Mouse (Mus musculus) embryonic facial prominence, embryonic 14.5 days (tissue): ENCODE measurements around the gene Ndnf. TPM values are rescaled to one million over a fixed set of nuclear protein-coding genes. Genes with fewer than 3 reads are reported as not detected.

Experiments used
- ATAC-seq: fragments of 200-750 bp; cut with Nextera tagmentation; 2 replicates; pipeline ENCODE4 v1.8.0; 2017; ENCODE audit warnings: low read depth, moderate number of reproducible peaks, moderate TSS enrichment
- DNase-seq: peaks from one replicate; pipeline ENCODE4 v3.0.0-alpha.2; 2015; ENCODE audit warnings: low spot score
- H3K27ac ChIP-seq: fragments of 300-500 bp; sonication (generic); replicated peaks from 2 replicates; pipeline ENCODE4 v1.5.1; 2014; ENCODE audit warnings: low read depth, mild to moderate bottlenecking, low read length, moderate library complexity
- H3K27me3 ChIP-seq: fragments of 300-500 bp; sonication (generic); replicated peaks from 2 replicates; pipeline ENCODE4 v1.6.1; 2014; ENCODE audit warnings: low read length; ENCODE audit not compliant: control insufficient read depth, insufficient read depth
- H3K36me3 ChIP-seq: fragments of 300-500 bp; sonication (generic); 2 replicates; pipeline ENCODE4 v1.6.1; 2014; ENCODE audit warnings: low read length, mixed read lengths; ENCODE audit not compliant: control insufficient read depth, insufficient read depth
- H3K4me1 ChIP-seq: fragments of 300-500 bp; sonication (generic); 2 replicates; pipeline ENCODE4 v1.6.1; 2014; ENCODE audit warnings: antibody characterized with exemption, low read length; ENCODE audit not compliant: control insufficient read depth, insufficient read depth
- H3K4me2 ChIP-seq: fragments of 300-500 bp; sonication (generic); 2 replicates; pipeline ENCODE4 v1.6.1; 2014; ENCODE audit warnings: low read depth, mild to moderate bottlenecking, low read length, moderate library complexity, mixed read lengths
- H3K4me3 ChIP-seq: fragments of 300-500 bp; sonication (generic); 2 replicates; pipeline ENCODE4 v1.5.1; 2014; ENCODE audit warnings: low read depth, mild to moderate bottlenecking, low read length
- H3K9ac ChIP-seq: fragments of 300-500 bp; sonication (generic); 2 replicates; pipeline ENCODE4 v1.6.1; 2014; ENCODE audit warnings: low read depth, mild to moderate bottlenecking, low read length, moderate library complexity, mixed read lengths
- H3K9me3 ChIP-seq: fragments of 300-500 bp; sonication (generic); 2 replicates; pipeline ENCODE4 v1.6.1; 2016; ENCODE audit warnings: low read length; ENCODE audit not compliant: control insufficient read depth
- WGBS: fragments of 180-500 bp; shearing (Covaris S2); extraction: QIAGEN DNeasy Blood & Tissue Kit; methylation state at CpG from one replicate; pipeline ENCODE4 v1.1.7; 2014; 5-methylcytosine and 5-hydroxymethylcytosine counted together
- polyA plus RNA-seq: library from polyadenylated mRNA; unstranded; fragments of >200 nt; fragmentation: Nextera tagmentation; extraction: Ambion mirVana; gene quantifications from 2 replicates; pipeline ENCODE4 v1.2.1, GENCODE M21; 2014

Gene Ndnf
- 11.3 and 12.3 TPM in 2 replicates for polyA plus RNA-seq

GRCm38 (mm10) chr6:65671451-65671850, at the start of gene Ndnf:
Gene Ndnf (plus strand): TSS chr6:65671590.
- no peaks in the 10 kb centered on the region for H3K9me3 ChIP-seq
- peak within 1 kb of the TSS; percentile 73 for H3K9ac ChIP-seq
- peak within 1 kb of the TSS; percentile 89 for H3K4me2 ChIP-seq
- no peaks in the 10 kb centered on the region for H3K27me3 ChIP-seq
- WGBS, result 2% methylated on average over 15 of the region's 45 CpGs
- peak within 1 kb of the TSS; percentile 71 for H3K27ac ChIP-seq
- ATAC-seq (peak; percentile 93), DNase-seq (peak; percentile 90)
- no peaks in the 10 kb centered on the region for H3K36me3 ChIP-seq
- H3K4me1 ChIP-seq, result peaks cover 2% of the 10 kb centered on the region; the same call in 1 of the 2 replicates
- H3K4me3 ChIP-seq, result peak within 1 kb of the TSS; percentile 67

- Histone ChIP-seq H3K4me1 (no peaks in the 10 kb centered on the region), H3K36me3 (no peaks in the 10 kb centered on the region), H3K27ac (no peak overlapping the region), H3K4me2 (no peak overlapping the region), H3K9ac (no peak overlapping the region), H3K9me3 (no peaks in the 10 kb centered on the region), H3K27me3 (no peaks in the 10 kb centered on the region), H3K4me3 (no peak overlapping the region)
- DNase-seq (peak; percentile 52), ATAC-seq (no peak)
- 58% methylated on average over 3 of the region's 3 CpGs for WGBS
Measured at GRCm38 (mm10) chr6:65623016-65623715, 48.2 kb upstream of the Ndnf start.

GRCm38 (mm10) chr6:65630578-65630977, 40.8 kb upstream of the Ndnf start:
- Histone ChIP-seq H3K4me2 (no peak overlapping the region), H3K9ac (no peak overlapping the region), H3K27ac (no peak overlapping the region), H3K4me3 (no peak overlapping the region), H3K9me3 (no peaks in the 10 kb centered on the region), H3K36me3 (no peaks in the 10 kb centered on the region), H3K4me1 (no peaks in the 10 kb centered on the region), H3K27me3 (no peaks in the 10 kb centered on the region)
- 87% methylated on average over 2 of the region's 2 CpGs for WGBS
- DNase-seq (no peak), ATAC-seq (no peak)

- Histone ChIP-seq H3K4me3 (no peak overlapping the region), H3K9ac (no peak overlapping the region), H3K36me3 (no peaks in the 10 kb centered on the region), H3K27me3 (no peaks in the 10 kb centered on the region), H3K9me3 (no peaks in the 10 kb centered on the region), H3K4me2 (no peak overlapping the region), H3K27ac (no peak overlapping the region), H3K4me1 (no peaks in the 10 kb centered on the region)
- DNase-seq, result no peak
- ATAC-seq, result no peak
- 77% methylated on average over 5 of the region's 5 CpGs for WGBS
Measured at GRCm38 (mm10) chr6:65632184-65632583, 39.2 kb upstream of the Ndnf start.

GRCm38 (mm10) chr6:65642431-65642830, 29.0 kb upstream of the Ndnf start:
- no peaks in the 10 kb centered on the region for H3K27me3 ChIP-seq
- ATAC-seq (no peak), DNase-seq (no peak)
- peaks cover 10% of the 10 kb centered on the region for H3K9me3 ChIP-seq
- no peak overlapping the region for H3K4me2 ChIP-seq
- no peak overlapping the region for H3K9ac ChIP-seq
- H3K27ac ChIP-seq, result no peak overlapping the region
- no peaks in the 10 kb centered on the region for H3K36me3 ChIP-seq
- H3K4me1 ChIP-seq, result no peaks in the 10 kb centered on the region
- H3K4me3 ChIP-seq, result no peak overlapping the region

- Histone ChIP-seq H3K36me3 (no peaks in the 10 kb centered on the region), H3K9me3 (0 out of 2 replicates have a peak, but pooled peaks cover 3% of the 10 kb centered on the region), H3K4me1 (no peaks in the 10 kb centered on the region), H3K9ac (no peak overlapping the region), H3K27me3 (no peaks in the 10 kb centered on the region), H3K27ac (no peak overlapping the region), H3K4me3 (no peak overlapping the region), H3K4me2 (no peak overlapping the region)
- DNase-seq, result no peak
- 65% methylated on average over 4 of the region's 4 CpGs for WGBS
- no peak for ATAC-seq
Measured at GRCm38 (mm10) chr6:65644110-65644509, 27.3 kb upstream of the Ndnf start.

GRCm38 (mm10) chr6:65646408-65646807, 25.0 kb upstream of the Ndnf start:
- no peaks in the 10 kb centered on the region for H3K4me1 ChIP-seq
- no peaks in the 10 kb centered on the region for H3K36me3 ChIP-seq
- H3K4me2 ChIP-seq, result no peak overlapping the region
- no peak for DNase-seq
- no peak overlapping the region for H3K27ac ChIP-seq
- no peak overlapping the region for H3K9ac ChIP-seq
- H3K27me3 ChIP-seq, result no peaks in the 10 kb centered on the region
- no peaks in the 10 kb centered on the region for H3K9me3 ChIP-seq
- WGBS, result 79% methylated on average over 3 of the region's 3 CpGs
- ATAC-seq, result no peak
- no peak overlapping the region for H3K4me3 ChIP-seq

GRCm38 (mm10) chr6:65647731-65648130, 23.7 kb upstream of the Ndnf start:
- 80% methylated on average over 6 of the region's 6 CpGs for WGBS
- ATAC-seq (no peak), DNase-seq (no peak)
- H3K4me3 ChIP-seq, result no peak overlapping the region
- H3K27ac ChIP-seq, result no peak overlapping the region
- no peaks in the 10 kb centered on the region for H3K27me3 ChIP-seq
- no peaks in the 10 kb centered on the region for H3K4me1 ChIP-seq
- H3K4me2 ChIP-seq, result no peak overlapping the region
- H3K9me3 ChIP-seq, result no peaks in the 10 kb centered on the region
- no peak overlapping the region for H3K9ac ChIP-seq
- no peaks in the 10 kb centered on the region for H3K36me3 ChIP-seq

- Histone ChIP-seq H3K9me3 (no peaks in the 10 kb centered on the region), H3K9ac (no peak overlapping the region), H3K4me1 (no peaks in the 10 kb centered on the region), H3K4me3 (no peak overlapping the region), H3K27ac (no peak overlapping the region), H3K27me3 (no peaks in the 10 kb centered on the region), H3K4me2 (no peak overlapping the region), H3K36me3 (no peaks in the 10 kb centered on the region)
- 21% methylated on average over 4 of the region's 4 CpGs for WGBS
- DNase-seq (peak; percentile 83), ATAC-seq (no peak)
Measured at GRCm38 (mm10) chr6:65651376-65651775, 20.0 kb upstream of the Ndnf start.
